Mouse (Mus musculus) testis, adult 2 months (tissue): ENCODE data around the gene Heg1.

Experiments
- CTCF ChIP-seq: fragments of 200-500 bp; IDR thresholded peaks from 2 replicates; pipeline ENCODE4 v1.5.1; 2012; ENCODE audit warnings: low read depth, mild to moderate bottlenecking, inconsistent platforms, low read length, moderate library complexity; ENCODE audit not compliant: control insufficient read depth, insufficient read depth, insufficient replicate concordance
- POLR2A ChIP-seq: fragments of 200-500 bp; IDR thresholded peaks from 2 replicates; pipeline ENCODE4 v1.6.1; 2012; ENCODE audit warnings: low read depth, mild to moderate bottlenecking, inconsistent platforms, low read length, moderate library complexity; ENCODE audit not compliant: control insufficient read depth

GRCm38 (mm10) chr16:33742233-33742632 is 58.1 kb downstream of the Heg1 start:
- TF ChIP-seq CTCF (no peak), POLR2A (no peak)
